Comparison of ENCODE assay signal across 19 mouse cellular contexts in genomic region chr11:61537362-61537761, GRCm38 (mm10). TPM values are rescaled to one million over a fixed set of nuclear protein-coding genes. Genes with fewer than 3 reads are reported as not detected.
DNase-seq lines count a peak whose midpoint lies in the region; ATAC-seq and TF ChIP-seq lines count a peak whose summit lies in the region.
"Had no signal": no experiment of that assay in that cellular context is flagged by ENCODE, and none has a peak within 500 bp of the region (broad histone marks: within the 10 kb centered on the region; RNA-seq: fewer than 3 reads in every experiment).

No protein-coding gene starts in this region.

- H3K27ac ChIP-seq in layer of hippocampus, adult 2 months, result peak overlapping the region; percentile 86
- H3K27ac ChIP-seq in ES-Bruce4 (ENCODE audit: insufficient read depth, low read length), result peak overlapping the region; percentile 59
- no peak overlapping the region for H3K27ac ChIP-seq in intestine, postnatal 0 days (ENCODE audit: low read depth, low read length)
- H3K27ac ChIP-seq: embryonic facial prominence, embryonic 12.5 days; kidney, postnatal 0 days had no signal

- no peak overlapping the region for H3K9ac ChIP-seq in ES-Bruce4 (ENCODE audit: low read depth, poor library complexity, severe bottlenecking)
- no peak overlapping the region for H3K9ac ChIP-seq in intestine, postnatal 0 days (ENCODE audit: low read depth, low read length)
- H3K9ac ChIP-seq: embryonic facial prominence, embryonic 12.5 days; liver, postnatal 0 days had no signal

- peaks cover 12% of the 10 kb centered on the region for H3K36me3 ChIP-seq in ES-Bruce4 (ENCODE audit: control insufficient read depth, insufficient read depth, low read length, poor library complexity, severe bottlenecking)
- peaks cover 10% of the 10 kb centered on the region for H3K36me3 ChIP-seq in intestine, postnatal 0 days (ENCODE audit: control insufficient read depth, insufficient read depth)

- DNase-seq in frontal cortex, postnatal 25 days (ENCODE audit: low spot score in 2 of 2), result no peak
- DNase-seq in layer of hippocampus, adult 2 months (ENCODE audit: low spot score in 2 of 2), result peak in 1 of 2 experiments; percentile 52
- no peak for DNase-seq in layer of hippocampus, postnatal 10 days (ENCODE audit: low spot score in 2 of 2)
- DNase-seq in left cerebral cortex, adult 18-20 months (ENCODE audit: low spot score in 2 of 2), result peak; percentile 32 to 35
- DNase-seq: adrenal gland, adult 8-10 months; cerebellum, adult 18-20 months; heart, postnatal 4 days; liver, postnatal 0 days; thymus, adult 18-20 months had no signal

- H3K27me3 ChIP-seq in ES-Bruce4 (ENCODE audit: control insufficient read depth, insufficient read depth, low read length, poor library complexity, severe bottlenecking), result no peaks in the 10 kb centered on the region
- H3K27me3 ChIP-seq in intestine, postnatal 0 days (replicated peaks; ENCODE audit: control insufficient read depth, insufficient read depth, low read length), result no peaks in the 10 kb centered on the region
- H3K27me3 ChIP-seq: CH12.LX; embryonic facial prominence, embryonic 12.5 days had no signal

- no peak for TF ChIP-seq POLR2A in ES-Bruce4 (IDR thresholded peaks at IDR 0.05; ENCODE audit: insufficient read depth, low read length)

- ATAC-seq in frontal cortex, adult (ENCODE audit: low TSS enrichment), result peak; percentile 71
- no peak for ATAC-seq in erythroid progenitor cell, adult 5-6 weeks (replicated peaks; ENCODE audit: low FRiP score, poor library complexity, severe bottlenecking)
- ATAC-seq in intestine, postnatal 0 days, result no peak
- ATAC-seq: intestine, embryonic 16.5 days had no signal

- no peak for TF ChIP-seq CTCF in layer of hippocampus, adult 2 months (conservative IDR thresholded peaks at IDR 0.05)
- TF ChIP-seq CTCF in ES-Bruce4 (IDR thresholded peaks at IDR 0.05; ENCODE audit: low read depth, low read length), result no peak
- no peak for TF ChIP-seq CTCF in intestine, postnatal 0 days (IDR thresholded peaks at IDR 0.05; ENCODE audit: low read depth)

- no peak for TF ChIP-seq EP300 in ES-Bruce4 (IDR thresholded peaks at IDR 0.05; ENCODE audit: insufficient read depth, low read depth, low read length)

- peaks cover 19% of the 10 kb centered on the region for H3K4me1 ChIP-seq in ES-Bruce4 (ENCODE audit: control insufficient read depth, insufficient read depth, low read length)
- no peaks in the 10 kb centered on the region for H3K4me1 ChIP-seq in intestine, postnatal 0 days (replicated peaks; ENCODE audit: control insufficient read depth, insufficient read depth, low read length)

- no peaks in the 10 kb centered on the region for H3K9me3 ChIP-seq in ES-Bruce4 (replicated peaks; ENCODE audit: control insufficient read depth, insufficient read depth, low read length, poor library complexity, severe bottlenecking)
- H3K9me3 ChIP-seq in intestine, postnatal 0 days (ENCODE audit: control insufficient read depth), result no peaks in the 10 kb centered on the region
- H3K9me3 ChIP-seq: embryonic facial prominence, embryonic 12.5 days had no signal

- 89% methylated on average over 3 of the region's 3 CpGs for WGBS in intestine, postnatal 0 days

- H3K4me2 ChIP-seq in intestine, postnatal 0 days (replicated peaks; ENCODE audit: low read depth), result no peak overlapping the region
- H3K4me2 ChIP-seq: embryonic facial prominence, embryonic 12.5 days had no signal

- no peak overlapping the region for H3K4me3 ChIP-seq in layer of hippocampus, adult 2 months
- H3K4me3 ChIP-seq in ES-Bruce4 (ENCODE audit: low read depth, low read length), result no peak overlapping the region
- H3K4me3 ChIP-seq in intestine, postnatal 0 days (ENCODE audit: low read depth, low read length), result no peak overlapping the region
- H3K4me3 ChIP-seq: embryonic facial prominence, embryonic 12.5 days had no signal

RNA-seq across cellular contexts. Expression of gene B9d1, which starts 32.4 kb away (rescaled TPM):
- 10 to 100 TPM; 47.4 to 47.9 TPM for total RNA-seq in layer of hippocampus, adult 2 months (2021)
- 10 to 100 TPM; 30.8 to 34.2 TPM for total RNA-seq in layer of hippocampus, postnatal 10 days (2021)
- polyA plus RNA-seq in ES-Bruce4 (2011; ENCODE audit: insufficient read depth, insufficient read length, low read depth, missing spikeins), result 18.7 and 20.8 TPM in 2 replicates
- total RNA-seq in left cerebral cortex, adult 18-20 months (2021), result 10 to 100 TPM; 43.4 to 43.8 TPM
- total RNA-seq in erythroid progenitor cell, adult 5-6 weeks (2015; ENCODE audit: low replicate concordance), result not detected in 2 replicates
- not detected in 2 replicates for total RNA-seq in erythroid progenitor cell, adult 5-6 weeks (2017; ENCODE audit: low replicate concordance)
- polyA plus RNA-seq in intestine, postnatal 0 days (2015; fragmentation: Nextera tagmentation; extraction: Ambion mirVana), result 6.1 TPM in 2 replicates

RNA-seq across cellular contexts. Expression of gene Epn2, which starts 42.1 kb away (rescaled TPM):
- 100 to 1,000 TPM; 162 to 170 TPM for total RNA-seq in layer of hippocampus, adult 2 months (2021)
- 100 to 1,000 TPM; 129 to 132 TPM for total RNA-seq in layer of hippocampus, postnatal 10 days (2021)
- 70.0 and 76.0 TPM in 2 replicates for polyA plus RNA-seq in ES-Bruce4 (2011; ENCODE audit: insufficient read depth, insufficient read length, low read depth, missing spikeins)
- total RNA-seq in left cerebral cortex, adult 18-20 months (2021), result 100 to 1,000 TPM; 116 to 128 TPM
- not detected in 2 replicates for total RNA-seq in erythroid progenitor cell, adult 5-6 weeks (2015; ENCODE audit: low replicate concordance)
- not detected in 2 replicates for total RNA-seq in erythroid progenitor cell, adult 5-6 weeks (2017; ENCODE audit: low replicate concordance)
- 13.5 and 14.4 TPM in 2 replicates for polyA plus RNA-seq in intestine, postnatal 0 days (2015; fragmentation: Nextera tagmentation; extraction: Ambion mirVana)

RNA-seq across cellular contexts. Expression of gene Mapk7, which starts 43.2 kb away (rescaled TPM):
- total RNA-seq in layer of hippocampus, adult 2 months (2021), result 10 to 100 TPM; 26.2 to 28.5 TPM
- total RNA-seq in layer of hippocampus, postnatal 10 days (2021), result 10 to 100 TPM; 46.0 to 51.1 TPM
- polyA plus RNA-seq in ES-Bruce4 (2011; ENCODE audit: insufficient read depth, insufficient read length, low read depth, missing spikeins), result 33.3 and 35.1 TPM in 2 replicates
- 10 to 100 TPM; 22.9 to 23.9 TPM for total RNA-seq in left cerebral cortex, adult 18-20 months (2021)
- 2.1 and 2.5 TPM in 2 replicates for total RNA-seq in erythroid progenitor cell, adult 5-6 weeks (2015; ENCODE audit: low replicate concordance)
- total RNA-seq in erythroid progenitor cell, adult 5-6 weeks (2017; ENCODE audit: low replicate concordance), result 1.3 and 2.0 TPM in 2 replicates
- 14.5 and 16.2 TPM in 2 replicates for polyA plus RNA-seq in intestine, postnatal 0 days (2015; fragmentation: Nextera tagmentation; extraction: Ambion mirVana)

RNA-seq across cellular contexts. Expression of gene Mfap4, which starts 52.1 kb away (rescaled TPM):
- total RNA-seq in layer of hippocampus, adult 2 months (2021), result 1 to 10 TPM; 4.8 to 5.0 TPM
- 10 to 100 TPM; 10.6 to 11.2 TPM for total RNA-seq in layer of hippocampus, postnatal 10 days (2021)
- polyA plus RNA-seq in ES-Bruce4 (2011; ENCODE audit: insufficient read depth, insufficient read length, low read depth, missing spikeins), result 1.3 and 1.9 TPM in 2 replicates
- 1 to 10 TPM; 2.6 to 3.3 TPM for total RNA-seq in left cerebral cortex, adult 18-20 months (2021)
- not detected in 2 replicates for total RNA-seq in erythroid progenitor cell, adult 5-6 weeks (2015; ENCODE audit: low replicate concordance)
- total RNA-seq in erythroid progenitor cell, adult 5-6 weeks (2017; ENCODE audit: low replicate concordance), result not detected in 2 replicates
- polyA plus RNA-seq in intestine, postnatal 0 days (2015; fragmentation: Nextera tagmentation; extraction: Ambion mirVana), result 78.2 and 97.0 TPM in 2 replicates
- total RNA-seq: CH12.LX; common myeloid progenitor, adult 5-6 weeks; megakaryocyte-erythroid progenitor cell, adult 5-6 weeks had no signal

Comparison
In these comparisons a context has a peak if more than half of its experiments do, and no peak if none do; other contexts are left out.
1. DNase-seq: peak in left cerebral cortex, adult 18-20 months (2 of 2); none in frontal cortex, postnatal 25 days (0 of 2) and layer of hippocampus, postnatal 10 days (0 of 2).
2. RNA of gene B9d1, which starts 32.4 kb away (total RNA-seq): 47.4 to 47.9 TPM in layer of hippocampus, adult 2 months, 43.4 to 43.8 TPM in left cerebral cortex, adult 18-20 months and 30.8 to 34.2 TPM in layer of hippocampus, postnatal 10 days; not detected in erythroid progenitor cell, adult 5-6 weeks; every median in the first group is over 10 times any median in the second.
3. RNA of gene Epn2, which starts 42.1 kb away (total RNA-seq): 162 to 170 TPM in layer of hippocampus, adult 2 months, 129 to 132 TPM in layer of hippocampus, postnatal 10 days and 116 to 128 TPM in left cerebral cortex, adult 18-20 months; not detected in erythroid progenitor cell, adult 5-6 weeks; every median in the first group is over 100 times any median in the second.
4. RNA of gene Mapk7, which starts 43.2 kb away (total RNA-seq): 46.0 to 51.1 TPM in layer of hippocampus, postnatal 10 days, 26.2 to 28.5 TPM in layer of hippocampus, adult 2 months and 22.9 to 23.9 TPM in left cerebral cortex, adult 18-20 months; 1.3 to 2.5 TPM in erythroid progenitor cell, adult 5-6 weeks; every median in the first group is over 4 times any median in the second.